8 mouse cellular contexts compared by ENCODE assay signal in genomic region chr17:46545813-46546564, GRCm38 (mm10). TPM values are rescaled to one million over a fixed set of nuclear protein-coding genes. Genes with fewer than 3 reads are reported as not detected.
DNase-seq lines count a peak whose midpoint lies in the region; ATAC-seq and TF ChIP-seq lines count a peak whose summit lies in the region.

Cul9 (minus strand) TSS chr17:46546388.

- peak within 1 kb of the TSS; percentile 61 to 71 for H3K4me3 ChIP-seq in ES-E14 (ENCODE audit: insufficient read depth in 1 of 2, low read depth in 1 of 2, low read length in 2 of 2, poor library complexity in 1 of 2, severe bottlenecking in 1 of 2)
- H3K4me3 ChIP-seq in liver, postnatal 0 days (ENCODE audit: low read depth, low read length) = peak within 1 kb of the TSS; percentile 58
- H3K4me3 ChIP-seq in neural tube, embryonic 12.5 days = peak within 1 kb of the TSS; percentile 68

- no peak for DNase-seq in ES-E14 (ENCODE audit: low read depth, low spot score)
- DNase-seq in cerebellum, adult 18-20 months = peak; percentile 93 to 94
- peak; percentile 46 for DNase-seq in forelimb bud, embryonic 11.5 days (ENCODE audit: low read depth, low spot score)
- DNase-seq in heart, postnatal 25 days (ENCODE audit: low spot score) = peak; percentile 57
- DNase-seq in layer of hippocampus, adult 11-12 months (ENCODE audit: low spot score) = peak; percentile 89
- DNase-seq in liver, postnatal 0 days = peak; percentile 72
- peak; percentile 84 for DNase-seq in testis, postnatal 14 days (ENCODE audit: low spot score)

- 4% methylated on average over 44 of the region's 49 CpGs for WGBS in liver, postnatal 0 days (ENCODE audit: insufficient replicate concordance)
- 1% methylated on average over 49 of the region's 49 CpGs for WGBS in neural tube, embryonic 12.5 days

- in situ Hi-C loops in ES-E14 (cut with MboI; ENCODE audit: low sequenced_read_pairs in 2 of 2, unreplicated experiment in 2 of 2) = no loop called here

- H3K36me3 ChIP-seq in ES-E14 (ENCODE audit: control insufficient read depth, insufficient read depth, low read length, poor library complexity, severe bottlenecking) = peaks cover 16% of the 10 kb centered on the region
- peaks cover 21% of the 10 kb centered on the region for H3K36me3 ChIP-seq in liver, postnatal 0 days (replicated peaks; ENCODE audit: insufficient read depth, low read length)
- H3K36me3 ChIP-seq in neural tube, embryonic 12.5 days = peaks cover 35% of the 10 kb centered on the region

- H3K27me3 ChIP-seq in liver, postnatal 0 days (ENCODE audit: insufficient read depth, low read length) = 0 out of 2 replicates have a peak, but pooled peaks cover 5% of the 10 kb centered on the region
- H3K27me3 ChIP-seq in neural tube, embryonic 12.5 days (replicated peaks) = peaks cover 9% of the 10 kb centered on the region

- TF ChIP-seq EP300 in liver, postnatal 0 days (IDR thresholded peaks at IDR 0.05; ENCODE audit: low read depth) = no peak

- peak within 1 kb of the TSS; percentile 34 for H3K9ac ChIP-seq in ES-E14 (ENCODE audit: insufficient read depth, low read depth, low read length, poor library complexity, severe bottlenecking)
- peak within 1 kb of the TSS; percentile 67 for H3K9ac ChIP-seq in liver, postnatal 0 days (replicated peaks)
- H3K9ac ChIP-seq in neural tube, embryonic 12.5 days = peak within 1 kb of the TSS; percentile 77

- H3K9me3 ChIP-seq in ES-E14 (ENCODE audit: control insufficient read depth, insufficient read depth, low read depth, low read length) = no peaks in the 10 kb centered on the region
- no peaks in the 10 kb centered on the region for H3K9me3 ChIP-seq in liver, postnatal 0 days (ENCODE audit: low read length)
- H3K9me3 ChIP-seq in neural tube, embryonic 12.5 days = no peaks in the 10 kb centered on the region

- intact Hi-C loops in heart, postnatal 25 days (cut with DNase I) = no loop called here

- no peak within 1 kb of the TSS for H3K27ac ChIP-seq in ES-E14 (ENCODE audit: insufficient read depth, low read depth, low read length, poor library complexity, severe bottlenecking)
- H3K27ac ChIP-seq in liver, postnatal 0 days (ENCODE audit: low read depth) = no peak within 1 kb of the TSS
- no peak within 1 kb of the TSS for H3K27ac ChIP-seq in neural tube, embryonic 12.5 days

- H3K4me2 ChIP-seq in liver, postnatal 0 days (ENCODE audit: low read depth, low read length) = peak within 1 kb of the TSS; percentile 86
- peak within 1 kb of the TSS; percentile 88 for H3K4me2 ChIP-seq in neural tube, embryonic 12.5 days (replicated peaks)

- no peak for TF ChIP-seq CTCF in liver, postnatal 0 days (IDR thresholded peaks at IDR 0.05; ENCODE audit: low read depth)

- ATAC-seq in liver, postnatal 0 days = peak; percentile 78
- peak; percentile 86 for ATAC-seq in neural tube, embryonic 12.5 days (ENCODE audit: low FRiP score, low read depth)

- H3K4me1 ChIP-seq in ES-E14 (ENCODE audit: control insufficient read depth in 2 of 2, insufficient read depth in 2 of 2, low read length in 2 of 2, poor library complexity in 1 of 2) = peaks cover 3 to 25% of the 10 kb centered on the region in 2 experiments; a peak in 3 of 4 replicates
- peaks cover 9% of the 10 kb centered on the region; the same call in 1 of the 2 replicates for H3K4me1 ChIP-seq in liver, postnatal 0 days (ENCODE audit: insufficient read depth)
- peaks cover 17% of the 10 kb centered on the region for H3K4me1 ChIP-seq in neural tube, embryonic 12.5 days

TF ChIP-seq in ES-E14, 5 proteins besides CTCF, POLR2A, EP300 and RAD21:
- TF ChIP-seq CHD2 (IDR thresholded peaks at IDR 0.05; ENCODE audit: low read depth, low read length) (no peak), ZNF384 (IDR thresholded peaks at IDR 0.05; ENCODE audit: low read depth, low read length) (no peak), MAFK (IDR thresholded peaks at IDR 0.05; ENCODE audit: insufficient read depth, low read depth, low read length) (no peak), ZC3H11A (IDR thresholded peaks at IDR 0.05; ENCODE audit: borderline replicate concordance, low read depth, low read length) (no peak), HCFC1 (IDR thresholded peaks at IDR 0.05; ENCODE audit: borderline replicate concordance, insufficient read depth, low read length) (no peak)

RNA-seq across cellular contexts. Expression of gene Cul9, which starts in this region (rescaled TPM):
- total RNA-seq in ES-E14 (2012; rRNA removed) = 1.8 and 4.5 TPM in 2 replicates
- total RNA-seq in heart, postnatal 25 days (2021) = 10 to 100 TPM; 19.4 to 19.5 TPM
- polyA plus RNA-seq in liver, postnatal 0 days (2015; fragmentation: Nextera tagmentation; extraction: Ambion mirVana) = 1.0 and 1.3 TPM in 2 replicates
- 13.4 and 15.3 TPM in 2 replicates for polyA plus RNA-seq in neural tube, embryonic 12.5 days (2016; fragmentation: Nextera tagmentation; extraction: Ambion mirVana)
